Mouse (Mus musculus) heart, embryonic 12.5 days (tissue): ENCODE data around the gene Mettl17. TPM values are rescaled to one million over a fixed set of nuclear protein-coding genes. Genes with fewer than 3 reads are reported as not detected.
"Not testable (repeated sequence)": the region's sequence is repeated elsewhere in the genome, so short reads cannot be mapped to it uniquely, and the experiment has no call there.

ENCODE experiments used
- ATAC-seq: fragments of 200-750 bp; cut with Nextera tagmentation; 2 replicates; pipeline ENCODE4 v1.8.0; 2017; ENCODE audit warnings: moderate TSS enrichment, moderate library complexity; ENCODE audit not compliant: insufficient number of reproducible peaks, low FRiP score
- H3K27ac ChIP-seq: fragments of 300-500 bp; sonication (generic); 2 replicates; pipeline ENCODE4 v1.5.1; 2016; ENCODE audit warnings: mild to moderate bottlenecking, moderate library complexity; ENCODE audit not compliant: poor library complexity, severe bottlenecking
- H3K27me3 ChIP-seq: fragments of 300-500 bp; sonication (generic); replicated peaks from 2 replicates; pipeline ENCODE4 v1.6.1; 2016; ENCODE audit warnings: mild to moderate bottlenecking, moderate library complexity
- H3K36me3 ChIP-seq: fragments of 300-500 bp; sonication (generic); 2 replicates; pipeline ENCODE4 v1.6.1; 2016; ENCODE audit warnings: mild to moderate bottlenecking, moderate library complexity
- H3K4me1 ChIP-seq: fragments of 300-500 bp; sonication (generic); replicated peaks from 2 replicates; pipeline ENCODE4 v1.6.1; 2016; ENCODE audit warnings: mild to moderate bottlenecking
- H3K4me2 ChIP-seq: fragments of 300-500 bp; sonication (generic); 2 replicates; pipeline ENCODE4 v1.6.1; 2016; ENCODE audit warnings: mild to moderate bottlenecking, moderate library complexity
- H3K4me3 ChIP-seq: fragments of 300-500 bp; sonication (generic); 2 replicates; pipeline ENCODE4 v1.5.1; 2016; ENCODE audit warnings: mild to moderate bottlenecking
- H3K9ac ChIP-seq: fragments of 300-500 bp; sonication (generic); 2 replicates; pipeline ENCODE4 v1.6.1; 2016; ENCODE audit warnings: mild to moderate bottlenecking, moderate library complexity
- H3K9me3 ChIP-seq: fragments of 300-500 bp; sonication (generic); replicated peaks from 2 replicates; pipeline ENCODE4 v1.6.1; 2016; ENCODE audit warnings: mild to moderate bottlenecking, moderate library complexity
- whole genome bisulfite sequencing: fragments of 180-500 bp; shearing (Covaris S2); methylation state at CpG from one replicate; pipeline ENCODE4 v1.1.7; 2016; 5-methylcytosine and 5-hydroxymethylcytosine counted together
- polyA plus RNA-seq: library from polyadenylated mRNA; unstranded; fragments of >200 nt; fragmentation: Nextera tagmentation; extraction: Ambion mirVana; gene quantifications from 2 replicates; pipeline ENCODE4 v1.2.1, GENCODE M21; 2016

The Mettl17 gene
- polyA plus RNA-seq, 1 experiment from 2014 or later: 40.4 TPM

GRCm38 (mm10) chr14:51913960-51914762 lies 29.5 kb downstream of the Mettl17 start, which contains the start of gene Ndrg2:
TSS of gene Ndrg2 (minus strand) at chr14:51914158.
- peak within 1 kb of the TSS; percentile 87 for H3K9ac ChIP-seq
- H3K27ac ChIP-seq: peak within 1 kb of the TSS; percentile 91
- no peaks in the 10 kb centered on the region for H3K27me3 ChIP-seq
- H3K4me3 ChIP-seq: peak within 1 kb of the TSS; percentile 74
- H3K36me3 ChIP-seq: peaks cover 22% of the 10 kb centered on the region
- peak within 1 kb of the TSS; percentile 97 for H3K4me2 ChIP-seq
- WGBS: 3% methylated on average over 22 of the region's 23 CpGs
- peak; percentile 75 for ATAC-seq
- H3K9me3 ChIP-seq: no peaks in the 10 kb centered on the region
- peaks cover 21% of the 10 kb centered on the region for H3K4me1 ChIP-seq

GRCm38 (mm10) chr14:51915030-51915429 lies 30.4 kb downstream of the Mettl17 start:
- Histone ChIP-seq H3K27ac (peak overlapping the region; percentile 91), H3K4me3 (no peak overlapping the region), H3K27me3 (no peaks in the 10 kb centered on the region), H3K36me3 (peaks cover 13% of the 10 kb centered on the region), H3K4me2 (peak overlapping the region; percentile 19; the same call in 1 of the 2 replicates), H3K9me3 (no peaks in the 10 kb centered on the region), H3K9ac (no peak overlapping the region), H3K4me1 (peaks cover 21% of the 10 kb centered on the region)
- 0% methylated on average over 3 of the region's 3 CpGs for WGBS
- 0 out of 2 replicates have a peak, but pooled peaks have one; percentile 5 for ATAC-seq

DNA sequence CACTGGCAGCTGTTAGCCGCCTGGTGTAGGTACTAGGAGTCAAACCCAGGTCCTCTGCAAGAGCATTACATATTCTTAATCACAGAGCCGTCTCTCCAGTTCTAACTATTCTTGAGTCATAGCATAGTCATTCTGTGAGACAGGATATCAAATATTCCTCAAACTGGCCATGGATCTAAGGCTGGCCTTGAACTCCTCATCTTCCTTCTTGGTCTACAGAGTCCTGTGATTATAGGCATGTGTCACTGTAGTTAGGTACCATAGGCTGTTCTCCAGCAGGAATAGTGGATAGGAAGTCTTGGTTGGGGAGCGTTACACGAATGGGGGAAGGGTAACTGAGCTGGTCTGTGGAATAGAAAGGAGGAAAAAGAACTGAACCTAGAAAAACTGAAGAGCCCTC lies 31.9 kb downstream of the Mettl17 start:
- Histone ChIP-seq H3K27ac (no peak overlapping the region), H3K36me3 (no peaks in the 10 kb centered on the region), H3K27me3 (no peaks in the 10 kb centered on the region), H3K9ac (no peak overlapping the region), H3K4me1 (peaks cover 25% of the 10 kb centered on the region), H3K9me3 (no peaks in the 10 kb centered on the region), H3K4me2 (no peak overlapping the region), H3K4me3 (no peak overlapping the region)
- 86% methylated on average over 4 of the region's 4 CpGs for WGBS
- no peak for ATAC-seq

GRCm38 (mm10) chr14:51918125-51918524 lies 33.5 kb downstream of the Mettl17 start, which contains the start of gene Tppp2:
TSS of gene Tppp2 (plus strand) at chr14:51918425.
- no peak within 1 kb of the TSS for H3K27ac ChIP-seq

GRCm38 (mm10) chr14:51918966-51919365 lies 34.3 kb downstream of the Mettl17 start:
- Histone ChIP-seq H3K27ac (no peak overlapping the region), H3K27me3 (no peaks in the 10 kb centered on the region), H3K4me3 (no peak overlapping the region), H3K4me1 (peaks cover 32% of the 10 kb centered on the region), H3K9ac (no peak overlapping the region), H3K36me3 (no peaks in the 10 kb centered on the region), H3K9me3 (no peaks in the 10 kb centered on the region), H3K4me2 (no peak overlapping the region)
- WGBS: 83% methylated on average over 4 of the region's 4 CpGs
- no peak for ATAC-seq

More at GRCm38 (mm10) chr14:51918125-51918524, 33.5 kb downstream of the Mettl17 start, which contains the start of gene Tppp2:
- WGBS: 84% methylated on average over 4 of the region's 4 CpGs
- peaks cover 26% of the 10 kb centered on the region for H3K4me1 ChIP-seq
- H3K9me3 ChIP-seq: no peaks in the 10 kb centered on the region
- no peak within 1 kb of the TSS for H3K9ac ChIP-seq
- H3K4me2 ChIP-seq: no peak within 1 kb of the TSS
- no peaks in the 10 kb centered on the region for H3K27me3 ChIP-seq
- no peaks in the 10 kb centered on the region for H3K36me3 ChIP-seq
- no peak within 1 kb of the TSS for H3K4me3 ChIP-seq
- ATAC-seq: no peak

DNA sequence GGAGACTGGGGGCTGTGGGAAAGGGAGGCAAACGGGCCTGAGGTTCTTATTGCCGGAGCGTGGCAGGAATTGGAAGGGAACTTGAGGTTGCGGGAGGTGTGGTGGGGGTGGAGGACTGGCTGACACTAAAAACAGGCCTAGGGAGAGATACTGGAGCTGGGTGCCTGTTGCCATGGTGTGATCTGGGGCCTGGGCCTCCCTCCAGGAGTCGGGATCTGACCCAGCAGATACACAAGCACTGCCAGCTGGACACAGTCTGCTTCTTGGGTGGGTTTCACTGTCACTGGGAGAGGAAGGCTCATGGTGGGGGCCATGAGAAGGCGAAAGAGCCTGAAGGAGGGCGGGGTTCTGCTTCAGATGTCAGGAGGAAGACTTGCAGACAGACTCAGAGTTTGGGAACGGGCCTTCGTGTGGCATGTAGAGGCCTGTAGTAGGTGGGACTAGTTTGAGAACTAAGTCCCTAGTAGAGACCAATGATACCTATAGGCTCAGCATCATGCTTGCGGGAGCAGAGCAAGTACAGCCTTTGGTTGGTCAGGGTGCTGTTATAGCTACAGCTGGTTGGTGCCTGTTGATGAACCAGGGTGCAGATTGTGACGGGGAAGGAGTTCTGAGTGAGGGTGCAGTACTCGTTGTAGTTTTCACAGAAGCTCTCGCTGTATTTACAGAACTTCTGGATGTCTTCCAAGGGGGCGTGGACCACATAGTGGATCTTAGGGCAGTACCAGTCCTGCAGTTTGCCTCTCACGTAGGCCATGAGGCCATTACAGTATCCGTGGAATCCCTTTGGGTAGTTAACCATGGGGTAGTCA lies 37.3 kb downstream of the Mettl17 start:
- no peak for ATAC-seq
- WGBS: 65% methylated on average over 16 of the region's 16 CpGs
- Histone ChIP-seq H3K4me2 (no peak overlapping the region), H3K27me3 (no peaks in the 10 kb centered on the region), H3K27ac (no peak overlapping the region), H3K9ac (no peak overlapping the region), H3K36me3 (no peaks in the 10 kb centered on the region), H3K9me3 (no peaks in the 10 kb centered on the region), H3K4me1 (peaks cover 22% of the 10 kb centered on the region), H3K4me3 (no peak overlapping the region)

GRCm38 (mm10) chr14:51922571-51922865 lies 37.9 kb downstream of the Mettl17 start, which contains the start of gene Rnase13:
TSS of gene Rnase13 (minus strand) at chr14:51922773.
- no peak for ATAC-seq
- no peak within 1 kb of the TSS for H3K4me2 ChIP-seq
- H3K4me3 ChIP-seq: no peak within 1 kb of the TSS
- no peaks in the 10 kb centered on the region for H3K36me3 ChIP-seq
- H3K27me3 ChIP-seq: no peaks in the 10 kb centered on the region
- H3K4me1 ChIP-seq: peaks cover 22% of the 10 kb centered on the region
- no peaks in the 10 kb centered on the region for H3K9me3 ChIP-seq
- H3K27ac ChIP-seq: no peak within 1 kb of the TSS
- no peak within 1 kb of the TSS for H3K9ac ChIP-seq
- 84% methylated on average over 7 of the region's 7 CpGs for WGBS

DNA sequence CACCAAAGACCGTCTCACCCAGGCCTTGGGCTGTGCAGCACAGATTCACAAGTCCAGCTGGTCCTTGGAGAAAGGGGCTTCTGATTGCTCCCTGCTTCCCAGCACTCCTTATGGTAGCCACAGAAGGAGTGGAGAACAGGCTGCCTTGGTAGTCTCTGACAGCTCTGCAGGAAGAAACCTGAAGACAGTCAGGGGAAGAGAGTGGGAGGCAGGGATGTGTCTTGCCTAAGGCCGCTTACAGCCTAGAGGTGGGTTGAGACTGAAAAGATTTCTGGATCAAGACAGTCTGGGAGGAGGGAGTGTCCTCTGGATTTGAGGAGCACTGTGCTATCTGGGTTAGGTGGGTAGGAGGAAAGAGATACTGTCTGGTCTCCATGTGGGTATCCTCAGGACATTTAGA lies 38.3 kb downstream of the Mettl17 start:
- no peaks in the 10 kb centered on the region for H3K27me3 ChIP-seq
- 68% methylated on average over 2 of the region's 2 CpGs for WGBS
- H3K4me3 ChIP-seq: no peak overlapping the region
- H3K27ac ChIP-seq: no peak overlapping the region
- no peaks in the 10 kb centered on the region for H3K9me3 ChIP-seq
- no peak for ATAC-seq
- H3K36me3 ChIP-seq: no peaks in the 10 kb centered on the region
- peaks cover 22% of the 10 kb centered on the region for H3K4me1 ChIP-seq
- H3K9ac ChIP-seq: no peak overlapping the region
- H3K4me2 ChIP-seq: no peak overlapping the region

DNA sequence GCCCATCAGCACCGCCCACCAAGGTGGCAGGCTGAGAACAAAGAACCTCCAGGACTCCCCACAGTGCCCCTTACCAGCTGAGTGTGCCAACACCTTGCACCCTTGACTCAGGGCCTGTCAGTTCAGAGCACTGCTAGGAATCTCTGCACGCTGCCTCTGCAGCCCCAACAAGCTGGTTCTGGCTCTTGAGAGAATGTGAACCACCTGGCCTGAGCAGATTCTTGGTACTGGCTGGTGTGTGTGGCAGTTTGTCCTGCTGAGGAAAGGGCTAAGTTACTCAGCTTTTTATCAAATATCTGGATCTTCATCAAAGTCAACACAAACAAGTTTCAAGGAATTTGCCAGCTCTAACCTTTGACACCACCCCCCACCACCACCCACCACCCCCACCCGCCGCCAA lies 38.9 kb downstream of the Mettl17 start:
- Histone ChIP-seq H3K27ac (no peak overlapping the region), H3K27me3 (no peaks in the 10 kb centered on the region), H3K4me3 (no peak overlapping the region), H3K9me3 (no peaks in the 10 kb centered on the region), H3K9ac (no peak overlapping the region), H3K4me1 (peaks cover 22% of the 10 kb centered on the region), H3K4me2 (no peak overlapping the region), H3K36me3 (no peaks in the 10 kb centered on the region)
- WGBS: 77% methylated on average over 4 of the region's 4 CpGs
- ATAC-seq: no peak

- H3K4me3 ChIP-seq, H3K36me3 ChIP-seq, H3K9me3 ChIP-seq, H3K4me2 ChIP-seq, H3K9ac ChIP-seq, ATAC-seq, H3K27ac ChIP-seq, H3K27me3 ChIP-seq: not testable (repeated sequence)
- H3K4me1 ChIP-seq: peaks cover 22% of the 10 kb centered on the region
- 90% methylated on average over 11 of the region's 11 CpGs for WGBS
Observed at GRCm38 (mm10) chr14:51926930-51927329, 42.3 kb downstream of the Mettl17 start.

GRCm38 (mm10) chr14:51929309-51929943 lies 44.8 kb downstream of the Mettl17 start:
- Histone ChIP-seq H3K9ac (peak overlapping the region; percentile 22; the same call in 1 of the 2 replicates), H3K36me3 (no peaks in the 10 kb centered on the region), H3K4me2 (no peak overlapping the region), H3K9me3 (no peaks in the 10 kb centered on the region; the same call in 1 of the 2 replicates), H3K4me1 (peaks cover 8% of the 10 kb centered on the region; the same call in 1 of the 2 replicates), H3K27ac (no peak overlapping the region), H3K27me3 (no peaks in the 10 kb centered on the region), H3K4me3 (no peak overlapping the region)
- WGBS: 68% methylated on average over 8 of the region's 8 CpGs
- ATAC-seq: no peak
